Mouse (Mus musculus) embryonic facial prominence, embryonic 14.5 days (tissue): ENCODE data around the gene Ifna2. TPM values are rescaled to one million over a fixed set of nuclear protein-coding genes. Genes with fewer than 3 reads are reported as not detected.
A peak's percentile ranks its signal among the peaks of the same experiment; 100 is the strongest.

ENCODE experiments used
- ATAC-seq: fragments of 200-750 bp; cut with Nextera tagmentation; 2 replicates; pipeline ENCODE4 v1.8.0; 2017; ENCODE audit warnings: low read depth, moderate number of reproducible peaks, moderate TSS enrichment
- DNase-seq: peaks from one replicate; pipeline ENCODE4 v3.0.0-alpha.2; 2015; ENCODE audit warnings: low spot score
- H3K27ac ChIP-seq: fragments of 300-500 bp; sonication (generic); replicated peaks from 2 replicates; pipeline ENCODE4 v1.5.1; 2014; ENCODE audit warnings: low read depth, mild to moderate bottlenecking, low read length, moderate library complexity
- H3K27me3 ChIP-seq: fragments of 300-500 bp; sonication (generic); replicated peaks from 2 replicates; pipeline ENCODE4 v1.6.1; 2014; ENCODE audit warnings: low read length; ENCODE audit not compliant: control insufficient read depth, insufficient read depth
- H3K36me3 ChIP-seq: fragments of 300-500 bp; sonication (generic); 2 replicates; pipeline ENCODE4 v1.6.1; 2014; ENCODE audit warnings: low read length, mixed read lengths; ENCODE audit not compliant: control insufficient read depth, insufficient read depth
- H3K4me1 ChIP-seq: fragments of 300-500 bp; sonication (generic); 2 replicates; pipeline ENCODE4 v1.6.1; 2014; ENCODE audit warnings: antibody characterized with exemption, low read length; ENCODE audit not compliant: control insufficient read depth, insufficient read depth
- H3K4me2 ChIP-seq: fragments of 300-500 bp; sonication (generic); 2 replicates; pipeline ENCODE4 v1.6.1; 2014; ENCODE audit warnings: low read depth, mild to moderate bottlenecking, low read length, moderate library complexity, mixed read lengths
- H3K4me3 ChIP-seq: fragments of 300-500 bp; sonication (generic); 2 replicates; pipeline ENCODE4 v1.5.1; 2014; ENCODE audit warnings: low read depth, mild to moderate bottlenecking, low read length
- H3K9ac ChIP-seq: fragments of 300-500 bp; sonication (generic); 2 replicates; pipeline ENCODE4 v1.6.1; 2014; ENCODE audit warnings: low read depth, mild to moderate bottlenecking, low read length, moderate library complexity, mixed read lengths
- H3K9me3 ChIP-seq: fragments of 300-500 bp; sonication (generic); 2 replicates; pipeline ENCODE4 v1.6.1; 2016; ENCODE audit warnings: low read length; ENCODE audit not compliant: control insufficient read depth
- WGBS: fragments of 180-500 bp; shearing (Covaris S2); extraction: QIAGEN DNeasy Blood & Tissue Kit; methylation state at CpG from one replicate; pipeline ENCODE4 v1.1.7; 2014; 5-methylcytosine and 5-hydroxymethylcytosine counted together
- polyA plus RNA-seq: library from polyadenylated mRNA; unstranded; fragments of >200 nt; fragmentation: Nextera tagmentation; extraction: Ambion mirVana; gene quantifications from 2 replicates; pipeline ENCODE4 v1.2.1, GENCODE M21; 2014

The Ifna2 gene
- polyA plus RNA-seq: not detected in 2 replicates

DNA sequence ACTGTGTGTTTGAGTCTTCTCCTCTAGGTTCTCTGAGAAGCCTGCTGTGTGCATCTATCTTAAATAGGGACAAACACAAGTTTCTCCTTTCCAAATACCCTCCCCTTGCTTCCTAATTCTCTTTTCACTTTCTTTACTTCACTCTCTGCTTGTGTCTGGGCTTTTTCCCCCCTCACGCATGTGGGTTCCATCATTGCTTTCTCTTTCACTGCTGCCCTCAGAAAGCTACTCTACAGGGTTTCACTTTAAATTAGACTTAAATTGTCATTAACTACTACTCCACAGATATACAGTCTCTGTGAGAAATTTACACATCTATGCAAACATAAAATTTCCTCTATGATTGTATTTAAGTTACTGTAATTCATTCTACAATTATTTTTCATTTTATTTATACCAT is at the start of gene Ifna2:
Ifna2 (minus strand) TSS at position 101 of the 400 bp plus-strand sequence.
- H3K36me3 ChIP-seq: no peaks in the 10 kb centered on the region
- no peaks in the 10 kb centered on the region for H3K27me3 ChIP-seq
- no peaks in the 10 kb centered on the region for H3K9me3 ChIP-seq
- WGBS: 82% methylated on average over 1 of the region's 1 CpGs
- H3K4me2 ChIP-seq: no peak within 1 kb of the TSS
- H3K4me1 ChIP-seq: no peaks in the 10 kb centered on the region
- no peak within 1 kb of the TSS for H3K9ac ChIP-seq
- ATAC-seq (no peak), DNase-seq (no peak)
- H3K4me3 ChIP-seq: no peak within 1 kb of the TSS
- H3K27ac ChIP-seq: no peak within 1 kb of the TSS

DNA sequence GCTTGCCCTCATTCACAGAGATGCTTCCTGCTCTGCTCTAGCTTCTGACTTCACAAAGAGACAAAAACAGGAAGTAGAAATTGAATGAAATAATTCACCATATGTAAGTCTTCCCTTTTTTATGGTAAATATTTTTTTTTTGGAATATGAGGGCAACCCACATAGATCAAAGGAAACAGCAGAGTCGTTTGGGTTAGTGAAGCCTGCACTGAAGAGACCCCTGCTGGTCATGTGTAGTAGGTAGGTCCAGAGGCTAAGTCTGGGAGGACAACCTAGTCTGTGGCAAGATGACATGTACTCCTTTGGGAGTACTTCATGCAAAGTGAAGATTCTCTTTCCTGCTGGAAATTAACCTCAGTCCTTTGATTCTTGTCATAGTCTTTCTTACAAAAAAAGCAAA is 43.6 kb upstream of the Ifna2 start:
- 0% methylated on average over 1 of the region's 1 CpGs for WGBS
- H3K9ac ChIP-seq: no peak overlapping the region
- no peaks in the 10 kb centered on the region for H3K4me1 ChIP-seq
- no peaks in the 10 kb centered on the region for H3K9me3 ChIP-seq
- no peak for DNase-seq
- no peak overlapping the region for H3K4me3 ChIP-seq
- no peak overlapping the region for H3K27ac ChIP-seq
- no peak overlapping the region for H3K4me2 ChIP-seq
- no peak for ATAC-seq
- H3K27me3 ChIP-seq: no peaks in the 10 kb centered on the region
- no peaks in the 10 kb centered on the region for H3K36me3 ChIP-seq

DNA sequence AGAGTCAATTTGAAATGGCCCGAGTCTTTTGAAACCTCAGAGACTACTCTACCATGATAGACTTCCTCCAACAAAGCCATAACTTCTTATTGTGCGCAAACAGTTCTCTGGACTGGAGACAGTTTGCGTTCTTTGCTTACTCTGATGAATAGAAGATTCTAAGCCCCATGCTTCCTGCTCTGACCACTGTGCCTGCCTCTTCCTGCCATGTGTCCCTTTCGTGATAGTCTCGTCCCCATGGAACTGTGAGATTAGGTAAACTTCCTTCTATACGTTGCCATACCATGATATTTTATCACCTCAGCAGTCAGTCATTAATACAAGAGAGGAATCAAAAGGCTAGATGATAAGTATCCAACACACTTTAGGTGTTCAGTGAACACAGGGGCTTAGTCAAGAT is 43.0 kb upstream of the Ifna2 start:
- DNase-seq (no peak), ATAC-seq (no peak)
- Histone ChIP-seq H3K36me3 (no peaks in the 10 kb centered on the region), H3K27me3 (no peaks in the 10 kb centered on the region), H3K4me3 (no peak overlapping the region), H3K4me2 (no peak overlapping the region), H3K9ac (no peak overlapping the region), H3K27ac (no peak overlapping the region), H3K4me1 (no peaks in the 10 kb centered on the region), H3K9me3 (no peaks in the 10 kb centered on the region)
- 86% methylated on average over 6 of the region's 6 CpGs for WGBS

DNA sequence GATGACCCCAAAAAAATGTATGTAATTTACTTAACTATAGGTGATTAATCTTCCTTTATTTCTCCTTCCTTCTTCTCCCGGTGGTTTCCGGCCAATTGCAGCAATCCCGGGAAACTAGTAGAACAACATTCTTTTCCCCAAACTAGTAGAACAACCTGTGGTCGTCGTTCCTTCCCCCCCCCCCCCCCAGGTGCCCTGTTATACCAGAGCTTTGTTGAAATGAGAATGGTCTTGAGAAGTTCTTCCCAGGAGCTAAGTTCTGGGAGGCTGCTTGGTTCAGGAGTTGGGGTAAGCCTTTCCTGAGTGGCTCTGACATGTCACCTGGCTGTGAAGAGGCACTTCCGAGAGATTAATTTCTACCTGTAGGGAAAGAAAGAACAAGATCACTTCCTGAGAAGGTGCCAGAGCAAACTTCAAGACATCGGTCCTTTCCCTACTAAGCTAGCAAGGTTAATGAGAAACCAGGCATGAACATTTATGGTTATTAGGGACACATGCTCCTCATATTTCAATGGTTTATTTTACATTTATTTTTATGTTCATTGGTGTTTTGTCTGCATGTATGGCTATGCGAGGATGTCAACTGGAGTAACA is 39.9 kb upstream of the Ifna2 start:
- no peaks in the 10 kb centered on the region for H3K9me3 ChIP-seq
- peak; percentile 38 for DNase-seq
- peaks cover 15% of the 10 kb centered on the region for H3K36me3 ChIP-seq
- H3K4me2 ChIP-seq: 0 out of 2 replicates have a peak overlapping the region, but pooled peaks have one; percentile 12
- no peak overlapping the region for H3K4me3 ChIP-seq
- no peaks in the 10 kb centered on the region for H3K27me3 ChIP-seq
- peaks cover 17% of the 10 kb centered on the region for H3K4me1 ChIP-seq
- H3K27ac ChIP-seq: peak overlapping the region; percentile 70
- WGBS: 56% methylated on average over 8 of the region's 8 CpGs
- no peak overlapping the region for H3K9ac ChIP-seq
- ATAC-seq: no peak; the same call in 1 of the 2 replicates

DNA sequence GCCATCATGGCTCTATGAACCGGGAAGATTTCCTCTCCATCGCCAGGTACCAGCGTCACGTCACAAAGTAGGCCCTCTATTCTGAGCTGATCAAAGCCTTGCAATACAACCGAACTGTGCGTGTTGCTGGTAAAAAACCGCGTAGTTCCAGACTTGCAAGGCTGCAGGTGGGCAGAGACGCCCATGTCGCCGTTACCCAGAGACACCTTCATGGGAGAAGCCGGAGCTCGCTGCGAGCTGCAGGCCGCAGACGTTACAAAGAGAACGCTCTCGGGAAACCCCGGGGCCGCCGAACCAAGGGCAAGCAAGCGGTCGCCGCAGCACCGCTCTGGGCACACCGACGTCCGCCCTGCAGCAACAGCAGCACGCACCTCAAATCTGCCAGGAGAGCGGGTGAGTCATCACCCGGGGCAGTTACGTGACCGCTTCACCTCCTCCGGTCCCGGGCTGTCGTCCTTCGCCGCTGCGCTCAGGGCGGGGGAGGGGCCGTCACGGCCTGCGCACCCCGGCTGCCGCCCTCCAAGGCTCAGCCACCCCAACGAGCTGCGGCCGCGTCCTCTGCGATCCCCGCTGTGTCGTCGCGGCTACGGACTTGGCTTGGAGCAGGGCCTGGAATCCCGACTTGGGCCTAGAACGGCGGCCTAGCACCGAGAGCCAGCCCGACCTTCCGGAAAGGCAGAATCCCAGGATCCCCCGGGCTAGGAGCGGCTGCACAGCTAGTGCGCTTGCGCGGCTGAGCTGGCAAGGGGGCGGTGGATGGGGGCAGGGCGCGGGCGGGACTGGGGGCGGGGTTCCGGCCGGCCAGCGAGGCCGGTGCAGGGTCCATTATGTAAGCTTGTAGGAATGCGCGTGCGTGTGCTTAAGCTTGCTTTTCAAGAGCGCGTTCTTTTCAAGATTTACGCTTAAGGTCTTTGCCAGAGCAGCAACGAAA is 38.3 kb upstream of the Ifna2 start, which contains the start of the genes Gm26566 and Klhl9:
Gm26566 (plus strand) TSS at position 15 of the 931 bp plus-strand sequence.
Klhl9 (minus strand) TSS at position 675 of the 931 bp plus-strand sequence.
- ATAC-seq (peak; percentile 94), DNase-seq (peak; percentile 99)
- Histone ChIP-seq H3K9ac (peak within 1 kb of the TSS; percentile 100), H3K9me3 (no peaks in the 10 kb centered on the region), H3K27me3 (no peaks in the 10 kb centered on the region), H3K4me3 (peak within 1 kb of the TSS; percentile 96), H3K36me3 (peaks cover 25% of the 10 kb centered on the region), H3K27ac (peak within 1 kb of the TSS; percentile 98), H3K4me2 (peak within 1 kb of the TSS; percentile 76), H3K4me1 (peaks cover 25% of the 10 kb centered on the region)
- WGBS: under 1% methylated on average over 44 of the region's 82 CpGs

DNA sequence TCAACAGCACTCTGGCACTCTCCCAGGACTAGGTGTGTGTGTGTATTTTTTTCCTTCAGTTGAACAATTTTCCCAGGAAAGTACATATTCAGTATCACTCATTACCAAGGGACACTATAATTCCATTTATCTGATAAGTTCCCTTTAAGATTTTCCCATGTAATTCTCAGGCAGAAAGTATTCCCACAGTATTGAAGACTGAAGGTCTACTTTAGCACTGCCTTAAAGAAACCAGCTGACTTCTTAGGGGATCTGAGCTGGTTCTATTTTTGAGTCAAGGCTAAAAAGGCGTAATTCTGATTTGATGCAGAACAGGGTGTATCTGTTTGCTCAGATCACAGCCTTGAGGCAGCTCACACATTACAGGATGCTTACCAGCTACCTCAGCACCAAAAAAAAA is 35.0 kb upstream of the Ifna2 start:
- ATAC-seq: no peak
- peaks cover 47% of the 10 kb centered on the region for H3K36me3 ChIP-seq
- peak overlapping the region; percentile 52 for H3K9ac ChIP-seq

DNA sequence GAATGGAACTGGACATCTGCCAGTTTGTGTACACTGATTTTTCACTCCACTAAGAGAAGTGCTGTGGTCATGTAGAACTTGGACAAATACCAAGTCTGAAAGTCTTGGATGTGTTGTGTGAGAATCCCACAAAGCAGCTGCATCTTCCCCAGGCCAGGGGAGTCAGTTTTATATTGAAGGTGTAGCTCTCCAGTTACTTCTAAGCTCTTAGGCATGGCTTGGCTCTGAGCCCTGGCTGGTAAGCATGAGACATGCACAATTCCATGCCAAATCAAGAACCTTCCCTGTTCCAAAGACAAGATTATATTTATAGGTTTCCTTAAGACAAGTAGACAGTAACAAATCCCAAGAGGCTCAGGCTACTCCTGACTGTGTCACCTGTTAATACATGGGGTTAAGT is 31.3 kb upstream of the Ifna2 start:
- ATAC-seq (no peak), DNase-seq (no peak)
- no peaks in the 10 kb centered on the region for H3K27me3 ChIP-seq
- no peaks in the 10 kb centered on the region for H3K9me3 ChIP-seq
- no peak overlapping the region for H3K9ac ChIP-seq
- H3K4me3 ChIP-seq: no peak overlapping the region
- H3K4me1 ChIP-seq: peaks cover 13% of the 10 kb centered on the region
- no peak overlapping the region for H3K27ac ChIP-seq
- H3K36me3 ChIP-seq: peaks cover 47% of the 10 kb centered on the region
- no peak overlapping the region for H3K4me2 ChIP-seq

More for the DNA sequence above, 35.0 kb upstream of the Ifna2 start:
- Histone ChIP-seq H3K9me3 (no peaks in the 10 kb centered on the region), H3K27me3 (no peaks in the 10 kb centered on the region), H3K4me2 (peak overlapping the region; percentile 76), H3K27ac (no peak overlapping the region), H3K4me3 (peak overlapping the region; percentile 38), H3K4me1 (peaks cover 25% of the 10 kb centered on the region)
- no peak for DNase-seq
- 36% methylated on average over 1 of the region's 1 CpGs for WGBS

DNA sequence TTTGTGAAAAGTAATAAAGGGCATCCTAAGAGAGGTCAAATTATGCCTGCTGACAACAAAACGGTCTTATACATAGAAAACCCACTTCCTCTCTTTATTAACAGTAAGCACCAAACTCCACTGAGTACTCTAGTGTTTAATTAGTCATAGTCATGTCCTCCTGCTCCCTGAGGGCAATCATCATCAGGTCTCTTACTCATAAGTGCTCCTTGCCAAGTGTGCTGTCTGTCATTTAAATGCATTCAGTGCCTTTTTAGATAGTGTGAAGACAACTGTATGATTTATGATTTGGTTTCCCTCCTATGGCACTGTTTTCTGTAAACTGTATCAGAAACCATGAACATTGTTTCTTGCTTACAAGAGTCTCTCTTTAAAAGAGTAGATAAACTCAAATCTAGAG is 30.6 kb upstream of the Ifna2 start:
- Histone ChIP-seq H3K27ac (no peak overlapping the region), H3K4me3 (no peak overlapping the region), H3K4me1 (peaks cover 11% of the 10 kb centered on the region), H3K36me3 (peaks cover 45% of the 10 kb centered on the region), H3K9ac (no peak overlapping the region), H3K4me2 (no peak overlapping the region), H3K27me3 (no peaks in the 10 kb centered on the region), H3K9me3 (no peaks in the 10 kb centered on the region)
- ATAC-seq: no peak
- WGBS: 78% methylated on average over 1 of the region's 1 CpGs
- no peak for DNase-seq
